Mouse (Mus musculus) testis, postnatal 10 days (tissue): Measurements from ENCODE around the gene Noc3l.
A peak's percentile ranks its signal among the peaks of the same experiment; 100 is the strongest.

ENCODE experiments used
- DNase-seq: peaks from one replicate; pipeline ENCODE4 v3.0.0; 2021; ENCODE audit warnings: low spot score

Noc3l gene

DNA sequence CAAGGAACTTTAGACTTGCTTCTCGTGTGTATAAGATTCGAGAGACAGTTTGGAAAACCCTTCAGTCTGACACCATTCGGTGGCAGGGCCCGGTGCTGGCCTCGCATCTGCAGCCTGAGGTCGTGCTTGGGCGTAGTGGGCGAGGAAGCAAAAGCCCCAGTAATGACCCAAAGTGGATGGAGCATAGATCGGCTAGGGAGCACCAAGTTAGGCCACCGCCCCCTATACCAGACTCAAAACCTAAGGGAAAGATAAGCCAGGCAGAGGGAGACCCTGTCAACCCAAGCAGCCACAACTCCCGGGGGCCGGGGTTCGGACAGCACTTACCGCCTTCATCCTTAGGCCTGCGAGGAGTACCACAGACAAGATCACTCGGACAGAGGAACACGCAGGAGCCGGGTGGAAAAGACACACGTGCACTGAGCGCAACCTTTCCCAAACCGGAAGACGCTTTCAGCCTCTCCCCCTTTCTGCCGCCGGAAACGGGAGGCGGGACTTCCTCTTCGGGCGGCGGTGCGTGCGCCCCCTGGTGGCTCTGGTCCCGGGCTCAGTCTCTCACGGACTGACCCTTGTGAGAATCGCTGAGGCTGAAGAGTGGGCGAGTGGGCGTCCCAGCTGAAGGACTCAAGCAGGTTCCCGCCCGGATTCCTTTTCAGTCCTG, at the start of gene Noc3l:
TSS of gene Noc3l (minus strand) at position 472 of the 661 bp plus-strand sequence.
- DNase-seq: peak; percentile 98

DNA sequence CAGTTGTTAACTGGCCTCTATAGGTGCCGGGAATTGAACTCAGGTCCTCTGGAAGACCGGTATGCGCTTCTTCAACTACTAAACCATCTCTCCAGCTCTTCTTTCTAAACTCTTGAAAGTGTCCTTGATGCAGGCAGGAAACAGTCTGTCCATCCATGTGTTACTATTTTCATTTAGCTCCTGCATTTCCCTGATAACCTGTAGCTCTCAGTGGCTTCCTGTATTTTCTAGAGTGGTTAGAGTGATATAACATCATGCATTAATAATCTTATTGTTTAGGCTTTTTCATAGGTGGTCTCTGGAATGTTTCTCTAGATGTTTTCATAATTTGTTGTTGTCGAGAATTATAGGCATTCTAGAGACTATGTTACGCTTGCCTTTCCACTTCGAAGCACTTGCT, 43.5 kb upstream of the Noc3l start:
- no peak for DNase-seq

DNA sequence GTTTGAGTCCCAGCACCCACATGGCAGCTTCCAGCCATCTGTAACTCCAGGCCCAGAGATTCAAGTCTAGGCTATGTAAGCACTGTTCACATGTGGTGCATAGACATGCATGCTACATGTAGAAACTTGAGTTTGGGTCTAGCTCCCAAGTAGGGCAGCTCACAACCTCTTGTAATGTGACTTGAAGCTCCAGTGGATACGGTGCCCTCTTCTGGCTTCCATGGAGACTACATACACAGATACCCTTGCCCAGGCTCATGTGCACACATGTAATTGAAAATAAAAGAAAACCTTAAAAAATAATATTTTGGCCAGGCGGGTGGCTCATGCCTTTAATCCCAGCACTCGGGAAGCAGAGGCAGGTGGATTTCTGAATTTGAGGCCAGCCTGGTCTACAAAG, 39.2 kb upstream of the Noc3l start:
- DNase-seq: no peak

DNA sequence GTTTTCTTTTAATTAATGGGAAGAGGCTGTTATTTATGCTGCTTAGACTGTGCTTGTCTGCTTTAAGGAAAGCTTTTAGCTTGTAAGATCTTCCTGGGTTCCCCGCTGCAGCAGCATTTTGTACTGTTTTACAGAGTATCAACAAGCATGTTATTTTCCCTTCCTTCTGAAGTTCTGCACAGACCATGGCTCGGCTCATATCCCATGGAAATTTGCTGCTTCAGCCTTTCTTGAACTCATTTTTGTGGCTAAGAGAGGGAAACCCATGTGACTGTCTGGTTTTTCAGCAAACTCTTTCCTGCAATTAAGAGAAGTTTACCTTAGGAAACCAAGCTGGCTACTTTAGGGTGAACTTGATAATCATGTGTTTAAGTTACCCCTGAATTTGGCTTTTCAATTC, 27.3 kb upstream of the Noc3l start:
- no peak for DNase-seq

DNA sequence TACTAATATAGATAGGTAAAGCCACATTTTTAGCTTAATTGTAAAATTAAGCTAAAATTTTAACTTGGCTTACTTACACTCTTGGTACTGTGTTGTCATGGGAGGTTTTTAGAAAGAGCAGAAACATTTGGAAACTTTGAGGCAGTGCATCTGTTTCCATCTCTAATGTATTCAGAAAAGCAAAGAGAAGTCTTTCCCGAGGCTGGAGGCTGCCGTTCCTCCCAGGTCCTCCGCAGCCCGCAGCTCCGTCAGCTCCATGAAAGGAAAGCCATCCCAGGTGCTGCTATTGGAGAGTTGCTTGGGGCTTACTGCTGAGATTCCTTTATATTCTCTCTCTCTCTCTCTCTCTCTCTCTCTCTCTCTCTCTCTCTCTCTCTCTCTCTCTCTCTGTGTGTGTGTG, 25.8 kb upstream of the Noc3l start:
- DNase-seq: no peak

GRCm38 (mm10) chr19:38837171-38837641, 18.2 kb upstream of the Noc3l start:
- DNase-seq: peak; percentile 79

DNA sequence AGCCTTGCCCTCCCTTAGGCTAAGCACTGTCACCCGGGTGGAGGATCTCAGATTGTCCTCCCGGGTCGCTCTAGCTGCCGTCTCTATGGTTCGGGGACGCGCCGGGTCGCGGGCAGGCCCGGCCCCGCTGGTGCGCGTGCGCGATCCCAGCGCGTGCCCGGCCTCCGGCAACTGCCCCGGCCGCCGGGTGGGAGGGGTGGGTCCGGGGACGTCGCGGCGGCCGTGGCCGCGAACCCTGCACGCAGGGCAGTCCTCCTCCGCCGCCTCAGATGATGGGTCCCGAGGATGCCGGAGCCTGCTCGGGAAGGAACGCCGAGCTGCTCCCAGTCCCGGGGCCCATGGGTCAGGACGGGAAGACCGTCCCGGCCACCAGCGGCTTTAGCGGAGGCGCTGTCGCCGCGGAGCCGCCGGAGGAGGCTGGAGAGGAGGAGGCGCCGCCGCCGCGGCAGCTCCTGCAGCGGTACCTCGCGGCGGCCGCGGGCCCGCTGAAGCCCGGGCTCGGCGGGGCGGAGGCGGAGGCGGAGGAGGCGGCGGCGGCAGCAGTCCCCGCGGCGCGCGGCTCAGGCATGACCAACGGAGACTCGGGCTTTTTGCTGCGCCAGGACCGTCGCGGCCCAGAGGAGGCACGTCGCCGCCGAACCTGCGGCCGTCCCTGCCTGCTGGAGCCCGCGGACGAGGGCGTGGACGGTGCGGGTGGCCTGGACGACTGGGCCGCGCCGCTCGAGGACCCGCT, 17.6 kb upstream of the Noc3l start, which contains the start of gene Tbc1d12:
TSS of gene Tbc1d12 (plus strand) at position 142 of the 733 bp plus-strand sequence.
- DNase-seq: peak; percentile 94

DNA sequence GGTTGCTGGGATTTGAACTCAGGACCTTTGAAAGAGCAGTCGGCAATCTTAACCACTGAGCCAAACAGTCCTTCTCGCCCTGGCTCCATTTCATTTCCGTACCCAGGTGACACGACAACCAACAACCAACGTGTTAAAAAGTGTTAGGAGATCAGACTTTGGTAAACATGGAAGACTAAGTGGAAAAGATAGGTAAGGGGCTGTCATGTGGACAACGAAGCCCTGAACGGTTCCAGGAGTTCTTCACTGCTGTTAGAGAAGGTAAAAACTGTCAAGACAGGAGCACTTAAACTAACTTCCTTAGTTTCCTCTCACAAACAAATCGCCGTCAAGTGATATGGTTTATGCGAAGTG, 17.0 kb upstream of the Noc3l start:
- no peak for DNase-seq

DNA sequence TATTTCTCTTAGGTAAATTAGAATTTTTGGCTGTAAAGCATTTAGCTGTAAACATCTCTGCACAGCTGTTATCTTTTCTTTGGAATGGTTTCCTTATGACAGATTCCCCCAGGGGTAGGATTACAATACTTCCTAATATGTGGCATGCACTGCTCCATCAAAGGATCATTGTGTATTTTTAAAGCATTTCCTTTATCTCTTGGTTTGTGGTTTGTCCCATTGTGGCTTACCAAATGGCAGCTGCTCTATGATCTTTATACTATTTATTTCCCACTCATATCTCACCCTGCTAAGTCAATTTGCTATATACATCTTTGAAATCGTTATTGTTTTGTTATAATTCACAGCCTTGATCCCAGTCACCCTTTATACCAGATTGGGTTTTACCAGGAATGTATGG, 14.2 kb upstream of the Noc3l start:
- DNase-seq: no peak

DNA sequence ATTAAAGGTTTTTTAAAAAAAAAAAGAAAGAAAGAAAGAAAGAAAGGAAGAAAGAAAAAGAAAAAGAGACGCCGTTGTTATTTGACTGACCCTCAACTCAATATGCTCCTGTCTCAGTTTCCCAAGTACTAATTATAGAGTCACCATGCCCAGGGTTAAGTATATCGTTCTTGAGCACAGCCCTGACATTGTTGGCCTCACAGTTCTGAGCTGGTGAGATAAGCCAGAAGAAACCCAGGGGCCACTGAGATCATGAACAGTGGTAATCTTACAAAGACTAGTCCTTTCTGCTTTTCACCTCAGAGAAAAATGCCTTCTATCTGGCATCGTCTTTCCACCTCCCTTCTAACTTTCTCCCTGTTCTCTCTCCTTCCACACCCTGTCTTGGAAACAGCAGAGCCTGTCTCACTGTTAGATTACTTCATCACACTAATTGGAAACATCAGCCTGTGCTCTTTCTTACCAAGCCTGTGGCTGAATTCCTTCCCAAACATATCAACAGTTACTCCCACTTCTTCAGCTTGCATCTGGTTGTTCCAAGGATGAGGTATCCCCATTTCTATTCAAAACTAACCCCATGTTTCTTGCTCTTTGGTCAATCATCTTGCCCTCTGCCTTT, 1.3 kb upstream of the Noc3l start:
- no peak for DNase-seq

DNA sequence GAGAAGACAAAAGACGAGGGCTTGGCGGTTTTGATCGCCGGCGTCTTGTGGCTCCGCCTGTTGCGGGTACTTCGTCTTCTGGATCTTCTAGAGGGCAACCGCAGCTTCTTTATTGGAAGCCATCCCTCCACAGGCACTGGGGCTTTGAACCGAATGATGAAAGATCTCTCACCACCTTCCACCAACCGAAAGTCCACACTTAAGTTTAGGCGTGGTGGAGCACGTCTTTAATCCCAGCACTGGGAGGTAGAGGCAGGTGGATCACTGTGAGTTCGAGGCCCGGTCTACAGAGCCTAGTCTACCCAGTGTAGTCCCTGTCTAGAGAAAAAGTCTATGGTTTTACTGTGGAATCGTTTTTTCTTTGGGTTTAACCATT, 378 bp upstream of the Noc3l start:
- no peak for DNase-seq

DNA sequence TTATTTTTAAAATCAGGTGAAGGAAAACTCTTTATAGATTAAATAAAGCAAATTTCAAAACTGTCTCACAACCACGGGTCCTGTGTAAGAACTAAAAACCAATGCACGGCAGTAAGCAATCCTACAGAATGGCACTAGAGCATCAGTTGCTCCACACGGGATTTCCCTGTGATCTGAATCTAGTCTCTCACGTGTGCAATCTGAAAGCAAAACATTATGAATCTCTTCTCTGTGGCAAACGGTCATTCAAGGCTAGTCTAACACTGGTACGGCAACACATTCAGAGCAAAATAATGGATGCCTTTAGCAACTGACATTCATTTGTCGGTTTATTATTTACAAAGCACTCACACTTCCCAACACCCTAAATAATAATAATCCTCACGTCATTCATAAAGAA, 846 bp downstream of the Noc3l start:
- DNase-seq: no peak

- no peak for DNase-seq
These were observed 20.2 kb downstream of the Noc3l start for GRCm38 (mm10) chr19:38798801-38799200.

GRCm38 (mm10) chr19:38798291-38798690, 20.7 kb downstream of the Noc3l start:
- DNase-seq: no peak

GRCm38 (mm10) chr19:38796546-38796945, 22.5 kb downstream of the Noc3l start:
- no peak for DNase-seq

GRCm38 (mm10) chr19:38793563-38794045, 25.4 kb downstream of the Noc3l start:
- DNase-seq: no peak

- DNase-seq: no peak
These were observed 31.3 kb downstream of the Noc3l start for GRCm38 (mm10) chr19:38787756-38788155.

GRCm38 (mm10) chr19:38783542-38783941, 35.5 kb downstream of the Noc3l start:
- DNase-seq: no peak

DNA sequence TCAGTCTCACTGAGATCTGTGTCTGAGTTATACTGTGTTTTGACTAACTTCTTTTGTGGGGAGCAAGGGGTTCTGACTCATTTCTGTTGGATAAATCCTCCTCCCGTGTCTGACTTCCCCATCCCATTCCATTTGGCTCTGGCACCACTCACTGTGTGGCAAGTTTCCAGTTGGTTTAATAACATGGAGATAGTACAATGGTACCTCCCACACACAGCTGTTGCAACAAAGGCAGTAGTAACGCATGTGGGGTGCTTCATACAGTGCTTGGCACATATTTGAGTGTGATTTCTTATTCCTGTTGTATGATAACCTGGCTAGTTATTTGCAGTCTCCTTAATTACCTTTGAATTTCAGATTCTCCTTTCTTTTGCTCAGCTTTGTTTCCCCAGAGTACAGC, 40.2 kb downstream of the Noc3l start:
- DNase-seq: no peak

- peak; percentile 78 for DNase-seq
These were observed 43.5 kb downstream of the Noc3l start for GRCm38 (mm10) chr19:38775548-38775947.

- DNase-seq: no peak
These were observed 52.7 kb downstream of the Noc3l start for GRCm38 (mm10) chr19:38766306-38766705.

DNA sequence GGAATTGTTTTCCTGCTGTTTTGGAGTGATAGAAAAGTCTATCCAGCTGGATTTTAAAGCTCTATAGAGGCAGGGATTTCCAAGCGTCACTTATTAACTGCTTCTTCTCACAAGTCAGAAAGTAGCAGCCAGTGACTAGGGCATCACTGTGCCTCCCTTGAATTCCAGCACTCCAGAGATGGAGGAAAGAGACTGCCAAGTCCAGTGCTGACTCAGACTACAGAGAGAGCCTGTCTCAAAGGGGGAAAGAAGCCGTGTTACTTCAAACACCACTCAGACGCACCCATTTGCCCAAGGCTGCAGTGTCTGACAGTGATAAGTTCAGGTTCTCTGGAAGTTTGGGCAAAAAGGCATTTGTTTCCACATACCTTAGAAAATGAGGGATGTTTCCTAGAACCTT, 58.6 kb downstream of the Noc3l start:
- no peak for DNase-seq
